Mouse (Mus musculus) bone marrow macrophage, adult 2 months (primary cell): ENCODE results near the gene Cradd.

Source experiments
- CTCF ChIP-seq: IDR thresholded peaks from 2 replicates; pipeline ENCODE4 v1.5.1; 2012; ENCODE audit warnings: low read depth, mild to moderate bottlenecking, low read length, moderate library complexity
- POLR2A ChIP-seq: IDR thresholded peaks from 2 replicates; pipeline ENCODE4 v1.6.1; 2012; ENCODE audit warnings: mild to moderate bottlenecking, low read depth, low read length, borderline replicate concordance

DNA sequence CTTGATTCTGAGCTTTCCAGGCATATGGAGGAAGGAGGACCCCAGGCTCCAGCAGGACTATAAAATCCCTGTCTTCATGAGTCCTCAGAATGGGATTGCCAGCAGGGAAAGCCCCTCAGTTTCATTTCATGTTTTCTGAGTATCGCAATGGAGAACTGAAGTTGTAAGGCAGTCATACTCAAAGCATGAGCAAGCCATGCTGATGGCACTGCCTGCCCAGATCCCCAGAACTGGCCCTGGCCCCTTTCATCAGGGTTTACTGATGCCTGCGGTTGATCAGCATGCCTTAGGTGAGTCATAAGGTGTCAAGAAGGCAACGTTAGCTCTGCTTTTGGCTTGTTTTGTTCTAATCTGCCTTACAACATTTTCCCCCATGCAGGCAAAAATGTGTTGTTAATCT is 48.0 kb upstream of the Cradd start:
- no peak for TF ChIP-seq POLR2A
- TF ChIP-seq CTCF, result no peak
